Mouse (Mus musculus): ENCODE results near the gene Ten1.

The Ten1 gene

DNA sequence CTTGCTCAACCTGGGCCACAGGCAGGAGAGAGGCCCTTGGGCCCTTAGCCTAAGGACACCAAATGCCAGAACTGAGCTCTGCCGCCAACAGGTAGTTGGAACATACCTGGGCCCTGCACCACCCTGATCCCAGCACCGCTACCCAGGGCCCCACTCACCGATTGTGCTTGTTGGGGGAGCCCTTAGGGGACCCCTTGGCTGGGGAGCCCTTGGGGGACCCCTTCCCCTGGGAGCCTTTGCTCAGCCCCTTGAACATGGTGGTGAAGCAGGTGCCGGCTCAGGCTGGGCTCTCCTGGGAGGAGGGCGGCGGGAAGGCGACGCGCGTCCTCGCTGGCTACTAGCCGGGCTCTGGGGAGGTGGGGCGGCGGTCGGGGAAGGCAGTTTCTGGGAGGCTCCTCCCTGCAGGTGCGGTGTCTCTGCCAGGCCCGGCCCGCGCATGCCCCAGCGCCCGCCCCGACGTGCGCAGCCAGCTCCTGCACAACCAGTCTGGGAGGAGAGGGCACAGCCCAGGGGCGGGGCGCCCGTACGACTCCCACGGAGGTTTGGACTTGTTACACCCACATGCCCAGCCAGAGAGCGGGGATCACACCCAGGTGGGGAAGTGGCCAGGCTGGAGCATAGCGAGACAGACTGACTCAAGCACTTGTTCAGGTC is 39.2 kb downstream of the Ten1 start, which contains the start of gene Evpl:
Gene Evpl, minus strand, starts transcription at position 336 of the 654 bp plus-strand sequence.
- peak; percentile 34 for DNase-seq (ENCODE audit: low read depth)

GRCm38 (mm10) chr11:116239797-116240196 is 41.1 kb downstream of the Ten1 start:
- no peak for DNase-seq (ENCODE audit: low read depth)

DNA sequence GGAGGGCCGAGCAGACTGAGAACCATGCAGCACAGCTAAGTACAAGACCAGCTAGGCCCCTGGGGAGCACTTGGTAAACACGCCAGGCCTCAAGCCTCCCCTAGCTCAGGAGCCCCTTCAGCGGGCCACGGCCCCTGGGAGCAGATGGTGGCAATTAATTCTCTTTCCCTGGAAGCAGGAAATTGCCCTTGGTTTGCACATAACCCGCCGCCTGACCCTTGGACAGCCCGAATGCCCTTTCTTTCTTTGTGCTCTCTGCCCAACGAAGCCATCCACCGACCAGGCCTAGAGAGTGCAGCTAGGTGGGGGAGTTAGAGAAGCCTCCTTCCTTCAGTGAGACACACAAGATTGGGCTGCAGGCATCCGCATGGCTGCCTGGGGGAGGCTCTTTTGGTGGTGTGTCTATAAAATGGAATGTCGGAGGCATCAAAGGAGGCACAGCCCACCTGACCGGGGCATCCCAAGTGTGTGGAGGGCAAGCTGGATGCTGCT is 43.1 kb downstream of the Ten1 start:
- no peak for DNase-seq (ENCODE audit: low read depth)

GRCm38 (mm10) chr11:116244580-116244979 is 45.9 kb downstream of the Ten1 start:
- no peak for DNase-seq (ENCODE audit: low read depth)

- no peak for DNase-seq (ENCODE audit: low read depth)
Observed at GRCm38 (mm10) chr11:116245616-116246015, 47.0 kb downstream of the Ten1 start.

GRCm38 (mm10) chr11:116247502-116248222 is 49.0 kb downstream of the Ten1 start:
- DNase-seq (ENCODE audit: low read depth): no peak

- no peak for DNase-seq (ENCODE audit: low read depth)
Observed at GRCm38 (mm10) chr11:116250898-116251297, 52.2 kb downstream of the Ten1 start.

- DNase-seq (ENCODE audit: low read depth): no peak
Observed at GRCm38 (mm10) chr11:116253076-116253600, 54.5 kb downstream of the Ten1 start.

DNA sequence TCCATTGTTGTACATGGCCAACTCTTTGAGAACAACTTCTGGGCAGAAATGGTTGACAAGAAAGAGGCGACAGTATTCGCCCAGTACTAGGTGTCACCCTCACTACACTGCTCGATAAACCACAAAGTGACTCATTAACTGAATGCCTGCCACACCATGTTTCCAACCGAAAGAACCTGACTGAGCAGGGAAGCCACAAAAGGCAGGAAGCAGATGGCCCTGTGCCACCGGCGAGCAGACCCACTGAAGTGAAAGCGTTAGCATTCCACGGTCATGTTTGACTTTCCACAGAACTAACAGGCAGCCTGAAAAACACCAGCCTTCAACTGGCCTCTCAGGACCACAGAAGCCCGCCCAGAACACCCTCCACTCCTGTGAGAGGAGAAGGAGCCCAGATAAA is 56.0 kb downstream of the Ten1 start:
- no peak for DNase-seq (ENCODE audit: low read depth)

- DNase-seq (ENCODE audit: low read depth): no peak
Observed at GRCm38 (mm10) chr11:116255090-116255981, 56.7 kb downstream of the Ten1 start.

DNA sequence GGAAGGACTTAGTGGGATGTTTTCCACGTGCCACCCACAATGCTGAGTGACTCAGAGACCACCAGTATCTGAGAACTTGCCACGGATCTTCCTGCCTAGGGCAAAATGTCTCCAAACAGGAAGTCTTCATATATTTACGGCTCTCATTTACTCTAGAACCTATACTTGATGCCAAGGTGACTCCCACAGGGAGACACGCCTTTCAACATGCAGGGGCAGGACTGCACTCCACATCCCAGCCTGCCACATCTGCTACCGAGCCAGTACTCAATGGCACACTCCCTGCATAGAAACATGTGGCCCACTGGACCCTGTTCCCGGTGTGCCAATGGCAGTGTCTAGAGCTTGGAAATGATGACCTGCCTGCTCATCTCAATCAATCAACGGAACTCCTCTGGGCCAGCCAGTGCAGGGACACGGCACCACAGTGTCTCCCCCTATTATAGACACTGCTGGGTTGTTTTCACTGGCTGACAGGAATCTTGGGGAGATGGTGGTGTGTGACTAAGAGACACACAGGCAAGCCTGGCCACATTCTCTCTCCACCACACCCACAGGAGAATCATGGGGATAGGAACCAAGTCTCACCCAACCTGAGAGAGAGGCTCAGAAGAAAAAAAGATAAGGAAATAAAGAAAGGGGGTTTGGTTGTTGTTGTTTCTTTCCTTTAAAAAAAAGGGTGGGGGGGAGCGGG is 57.5 kb downstream of the Ten1 start:
- DNase-seq (ENCODE audit: low read depth): no peak

- DNase-seq (ENCODE audit: low read depth): no peak
Observed at GRCm38 (mm10) chr11:116259461-116259860, 60.8 kb downstream of the Ten1 start.

DNA sequence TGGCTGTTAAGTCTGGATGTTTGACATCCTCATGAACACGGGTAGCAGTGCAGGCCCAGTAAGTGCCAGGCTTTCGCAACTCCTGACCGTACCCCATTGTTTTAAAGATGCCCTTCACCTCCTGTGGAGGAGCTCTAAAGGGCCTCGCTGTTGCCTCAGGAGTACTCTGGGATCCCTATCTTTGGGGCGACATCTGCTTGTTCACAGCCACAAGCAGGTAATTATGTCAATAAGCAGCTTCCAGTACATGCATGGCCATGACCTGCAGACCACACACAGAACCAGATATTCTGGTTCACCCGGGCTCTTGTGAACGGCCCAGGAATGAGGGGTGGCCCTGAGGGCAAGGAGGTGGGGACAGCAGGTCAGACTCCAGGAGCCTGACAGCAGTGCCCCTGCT is 61.6 kb downstream of the Ten1 start:
- DNase-seq (ENCODE audit: low read depth): no peak
